Mouse (Mus musculus) liver, postnatal 0 days (tissue): Measurements from ENCODE around the gene Gja6.

ENCODE experiments used
- CTCF ChIP-seq: sonication (generic); IDR thresholded peaks from 2 replicates; pipeline ENCODE4 v1.5.1; 2016; ENCODE audit warnings: antibody characterized with exemption, low read depth
- EP300 ChIP-seq: IDR thresholded peaks from 2 replicates; pipeline ENCODE4 v1.6.1; 2016; ENCODE audit warnings: antibody characterized with exemption, low read depth, mild to moderate bottlenecking

GRCm38 (mm10) chrX:160892077-160892476, 14.8 kb downstream of the Gja6 start:
- TF ChIP-seq EP300 (no peak; the same call in 1 of the 2 replicates), CTCF (no peak)
